Mouse (Mus musculus) thymus, postnatal 14 days (tissue): ENCODE results near the gene Zbtb16.

Experiments
- DNase-seq: peaks from one replicate; pipeline ENCODE4 v3.0.0; 2021

Gene Zbtb16

DNA sequence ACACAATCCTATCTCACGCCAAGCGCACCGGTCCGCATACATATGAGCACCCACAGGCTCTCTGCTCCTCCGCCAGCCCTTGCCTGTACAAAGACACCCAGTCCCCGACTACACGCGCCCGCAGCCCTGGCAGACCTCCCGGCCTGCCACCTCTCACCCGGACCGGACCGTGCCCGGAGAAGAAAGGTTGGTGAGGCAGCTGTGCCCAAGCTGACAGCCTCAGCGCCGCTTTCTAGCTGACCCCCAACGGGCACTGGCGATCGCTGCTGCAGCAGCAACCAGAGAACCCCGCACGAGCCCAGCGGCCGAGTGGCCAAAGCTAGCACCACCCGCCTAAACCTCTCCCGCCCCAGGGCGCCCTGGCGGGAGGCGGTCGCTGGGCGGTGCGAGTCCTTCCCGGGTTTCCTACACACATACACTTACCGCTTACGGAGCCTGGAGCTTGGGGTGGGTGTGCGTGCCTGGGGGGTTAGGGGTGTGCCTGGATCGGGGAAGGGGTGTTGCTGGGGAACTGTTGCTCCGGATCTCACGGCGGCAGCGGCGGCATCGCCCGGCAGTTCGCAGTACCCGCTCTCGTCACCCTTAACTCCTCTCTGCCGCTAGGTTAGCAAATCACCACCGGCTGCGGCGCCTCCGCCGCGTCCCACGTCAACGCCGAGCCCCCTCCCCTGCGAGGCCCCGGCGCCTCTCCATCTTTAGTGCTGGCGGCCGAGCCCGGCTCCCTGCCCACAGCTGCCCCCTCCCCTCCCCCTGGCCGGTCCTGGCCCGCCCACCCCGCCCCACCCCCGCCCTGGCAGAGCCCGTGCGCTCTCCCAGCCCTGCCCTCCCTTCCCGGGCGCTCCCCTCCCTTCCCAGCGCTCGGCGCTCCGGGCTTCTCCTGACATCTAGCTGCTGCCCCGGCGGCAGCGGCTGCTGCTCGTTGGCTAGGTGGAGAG lies at the start of gene Zbtb16:
Gene Zbtb16, minus strand, starts transcription at position 592 of the 935 bp plus-strand sequence.
- DNase-seq: peak; percentile 42

DNA sequence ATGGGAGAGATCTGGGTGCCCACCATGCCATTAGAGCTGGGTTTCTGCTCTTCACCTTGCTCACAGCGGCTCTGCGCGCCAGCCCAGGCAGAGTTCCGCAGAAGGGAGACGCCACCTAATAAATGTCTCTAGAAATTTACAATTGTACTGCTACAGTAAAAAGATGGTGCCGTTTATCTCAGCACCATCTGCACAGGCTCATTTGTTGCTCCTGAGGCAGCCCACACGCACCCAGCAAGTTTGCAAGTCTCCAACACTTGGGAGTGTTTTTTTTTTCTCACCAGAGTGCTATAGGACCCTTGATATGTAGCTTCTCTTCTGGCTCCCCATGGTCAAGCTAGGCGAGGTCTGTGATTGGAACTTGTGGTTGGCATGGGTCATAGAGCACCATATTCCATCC lies 36.9 kb upstream of the Zbtb16 start:
- DNase-seq: no peak

DNA sequence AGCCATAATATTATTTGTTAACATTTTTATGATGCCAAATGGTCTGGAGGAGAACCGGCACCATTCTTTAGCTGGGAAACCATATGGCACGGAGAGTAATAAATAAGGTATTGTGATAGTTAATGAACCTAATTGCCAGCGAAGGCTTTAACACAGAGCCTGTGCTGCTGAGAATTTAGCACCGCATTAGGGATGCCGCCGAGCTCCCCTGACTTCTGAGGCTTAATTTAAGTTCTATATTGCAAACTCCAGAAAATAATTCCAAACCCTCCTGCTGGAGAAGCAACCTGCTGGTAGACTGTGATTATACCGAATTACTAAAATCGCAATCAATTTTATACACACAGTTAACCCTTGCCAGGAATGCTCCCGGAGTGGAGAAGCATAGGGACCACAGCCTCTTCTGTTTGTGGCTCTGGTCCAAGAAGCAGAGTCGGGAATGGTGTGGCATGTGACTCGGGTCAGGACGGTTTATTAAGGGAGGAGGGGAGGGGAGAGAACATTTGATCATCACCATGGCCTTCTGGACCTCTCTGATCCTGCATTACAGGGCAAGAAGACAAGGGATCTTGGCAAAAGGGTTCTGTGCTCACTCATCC lies 30.6 kb upstream of the Zbtb16 start:
- no peak for DNase-seq

DNA sequence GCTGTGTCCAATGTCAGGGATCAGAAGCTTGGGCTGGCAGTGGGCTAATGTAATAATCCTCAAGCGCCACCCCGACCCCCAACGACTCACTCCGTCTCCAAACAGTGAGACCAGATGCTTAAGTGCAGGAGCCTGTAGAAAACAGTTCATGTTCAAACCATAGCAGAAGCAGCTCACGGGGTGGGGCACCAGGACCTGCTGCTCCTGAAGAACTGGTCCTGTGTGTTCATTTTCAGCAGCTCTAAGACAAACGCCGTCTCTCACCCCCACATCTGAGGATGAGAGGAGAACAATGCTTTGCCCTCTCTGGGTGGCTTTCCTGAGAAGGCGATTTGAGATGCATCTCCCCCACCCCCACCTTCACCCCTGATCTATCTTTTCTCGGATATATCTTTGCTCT lies 29.2 kb upstream of the Zbtb16 start:
- DNase-seq: no peak

DNA sequence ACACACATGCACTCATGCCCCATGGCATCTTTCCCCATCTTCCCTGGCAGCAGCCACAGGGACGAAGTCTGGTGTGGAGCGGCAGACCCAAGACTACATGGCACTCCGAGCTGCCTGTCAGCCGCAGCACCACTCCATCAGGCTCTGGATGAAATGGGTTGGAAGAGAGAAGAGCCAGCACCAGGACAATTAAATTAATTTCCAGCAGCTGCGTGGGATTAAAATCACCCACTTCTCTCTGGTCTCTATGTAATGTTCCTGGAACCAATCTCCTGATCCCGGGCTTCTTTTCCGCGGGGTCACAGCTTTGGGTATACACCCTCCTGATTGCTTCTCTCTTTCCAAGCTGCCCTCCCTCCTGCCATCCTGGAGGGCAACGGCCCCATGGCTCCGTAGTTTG lies 25.5 kb upstream of the Zbtb16 start:
- DNase-seq: no peak

DNA sequence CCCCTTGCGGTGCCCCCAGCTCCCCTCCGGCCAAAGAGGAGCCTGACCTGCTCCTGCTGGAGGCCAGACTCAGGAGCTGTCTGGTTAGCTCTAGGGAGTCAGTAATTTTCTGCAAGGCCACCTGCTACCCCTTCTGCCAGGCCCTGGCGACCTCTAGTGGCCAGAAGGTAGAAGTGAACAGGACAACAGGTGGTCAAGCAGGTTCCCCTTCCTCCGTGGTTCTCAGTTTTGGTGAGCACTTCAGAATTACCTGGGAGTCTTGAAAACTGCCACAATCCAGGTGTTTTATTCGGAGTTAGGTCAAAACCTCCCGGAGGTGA lies 24.5 kb upstream of the Zbtb16 start:
- DNase-seq: peak; percentile 71

DNA sequence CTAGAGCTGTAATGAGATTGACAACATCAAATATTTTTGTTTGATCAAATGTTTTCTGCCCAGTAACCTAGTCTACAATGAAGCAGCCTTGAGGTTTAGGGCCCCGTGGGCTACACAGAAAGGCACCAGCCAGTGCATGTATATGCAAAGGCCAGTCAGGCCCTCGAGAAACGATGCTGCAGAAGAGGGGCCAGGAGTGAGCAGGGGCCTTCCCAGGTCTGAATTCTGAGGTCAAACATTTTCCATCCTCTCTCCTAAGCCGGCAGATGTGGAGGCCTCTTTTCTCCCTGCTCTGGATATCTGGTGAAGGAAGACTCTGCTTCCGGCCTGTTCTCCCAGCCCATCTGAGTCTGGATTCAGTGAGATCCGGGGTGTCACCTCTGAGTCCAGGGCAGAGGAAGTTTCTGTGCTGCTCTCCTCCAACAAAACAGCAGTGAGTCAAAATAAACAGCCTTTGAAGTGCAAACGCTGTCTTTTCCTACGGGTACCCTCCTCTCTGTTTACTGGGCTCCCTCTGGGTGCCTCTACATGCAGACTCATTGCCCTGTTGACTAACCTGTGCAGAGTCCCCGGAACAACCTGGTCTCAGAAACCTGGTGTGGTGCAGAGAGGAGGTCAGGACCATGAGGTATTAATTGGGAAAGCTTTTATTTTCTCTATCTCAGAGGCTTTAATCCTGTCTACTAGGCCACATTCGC lies 24.0 kb upstream of the Zbtb16 start:
- DNase-seq: no peak

DNA sequence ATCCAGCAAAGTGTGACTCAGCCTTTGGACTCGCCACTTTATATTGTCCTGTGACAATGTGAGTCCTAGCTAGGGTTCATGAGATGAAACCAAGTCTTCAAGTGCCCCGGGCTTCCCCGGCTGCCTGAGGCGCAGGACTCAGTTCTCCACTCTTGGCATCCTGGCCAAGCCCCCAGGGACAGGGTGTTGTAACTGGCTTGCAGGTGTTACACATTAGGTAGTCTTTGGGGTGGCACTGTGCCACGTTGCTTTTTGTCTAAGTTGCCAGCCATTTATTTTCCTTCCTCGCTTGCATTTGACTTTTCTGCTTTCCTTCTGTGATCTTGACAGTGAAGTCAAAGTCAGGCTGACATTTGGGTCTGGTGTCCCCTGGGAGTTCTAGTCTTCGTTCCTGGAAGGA lies 21.9 kb upstream of the Zbtb16 start:
- no peak for DNase-seq

DNA sequence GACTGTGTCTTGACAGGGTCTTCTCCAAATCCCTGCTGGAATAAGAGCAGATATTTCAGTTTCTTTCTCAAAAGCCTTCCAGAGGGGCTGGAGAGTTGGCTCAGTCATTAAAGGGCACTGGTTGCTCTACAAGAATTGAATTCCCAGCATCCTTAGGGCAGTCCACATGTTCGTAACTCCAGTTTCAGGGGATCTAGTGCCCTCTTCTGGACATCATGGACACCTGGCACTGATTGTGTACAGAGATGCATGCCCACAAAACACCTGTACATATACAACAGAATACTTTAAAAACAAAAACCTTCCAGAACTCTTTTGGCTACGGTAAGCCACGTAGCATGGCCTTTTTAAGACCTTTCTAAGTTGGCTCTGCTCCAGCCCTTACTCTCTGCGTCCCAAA lies 20.2 kb upstream of the Zbtb16 start:
- no peak for DNase-seq

DNA sequence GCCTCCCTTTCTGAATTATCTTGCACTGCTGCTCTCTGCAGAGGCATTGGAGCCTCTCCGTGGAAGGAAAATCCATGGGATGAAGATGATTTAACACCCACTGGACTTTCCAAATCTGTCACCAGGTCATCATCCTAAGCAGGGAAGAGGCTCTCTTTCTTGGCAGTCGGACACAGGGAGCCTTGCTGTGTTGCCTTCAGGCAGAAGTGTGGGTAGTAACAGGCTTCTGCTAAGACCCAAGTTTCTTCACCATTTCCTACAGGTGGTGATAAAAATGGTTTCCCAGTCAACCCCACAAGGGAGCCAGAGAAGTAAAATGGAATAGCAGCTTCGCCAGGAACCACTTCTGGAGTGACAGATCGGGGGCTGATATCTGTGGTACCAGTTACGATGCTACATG lies 13.5 kb upstream of the Zbtb16 start:
- no peak for DNase-seq

DNA sequence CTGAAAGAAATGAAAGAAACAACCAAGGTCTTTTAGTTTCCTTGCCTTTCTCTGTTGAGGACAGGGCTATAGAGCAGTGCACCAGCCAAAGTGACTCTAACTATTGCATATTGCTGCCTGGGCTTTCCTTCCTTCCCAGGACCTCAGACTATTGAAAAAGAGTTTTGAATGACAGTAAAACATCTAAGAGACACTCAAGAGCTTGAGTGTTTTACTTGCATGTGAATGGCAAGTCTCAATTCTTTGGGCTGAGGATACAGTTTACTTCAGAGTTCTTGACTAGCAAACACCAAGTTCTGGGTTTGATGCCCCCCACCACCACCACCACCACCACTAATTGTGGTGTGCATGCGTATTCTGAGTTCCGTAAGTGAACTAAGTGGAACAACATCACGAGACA lies 3.5 kb upstream of the Zbtb16 start:
- no peak for DNase-seq

DNA sequence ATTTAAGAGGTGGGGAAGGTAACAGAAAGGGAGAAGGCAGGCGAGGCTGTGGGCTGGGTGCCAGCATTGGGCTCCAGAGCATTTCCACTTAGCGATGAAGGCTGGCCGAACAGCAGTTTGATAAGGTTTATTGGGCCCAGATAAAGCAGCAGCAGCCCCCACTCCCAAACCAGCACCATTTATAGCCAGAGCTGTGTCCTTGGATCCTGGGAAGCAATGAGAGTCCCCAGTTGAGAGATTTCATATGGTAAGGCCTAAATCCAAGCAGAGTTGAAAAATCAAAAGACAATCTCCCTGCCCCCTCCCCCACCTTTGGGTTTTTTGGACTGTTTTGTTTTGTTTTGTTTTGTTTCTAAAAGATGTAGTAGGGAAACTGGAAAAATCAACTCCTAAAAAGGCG lies 2.3 kb upstream of the Zbtb16 start:
- DNase-seq: no peak

DNA sequence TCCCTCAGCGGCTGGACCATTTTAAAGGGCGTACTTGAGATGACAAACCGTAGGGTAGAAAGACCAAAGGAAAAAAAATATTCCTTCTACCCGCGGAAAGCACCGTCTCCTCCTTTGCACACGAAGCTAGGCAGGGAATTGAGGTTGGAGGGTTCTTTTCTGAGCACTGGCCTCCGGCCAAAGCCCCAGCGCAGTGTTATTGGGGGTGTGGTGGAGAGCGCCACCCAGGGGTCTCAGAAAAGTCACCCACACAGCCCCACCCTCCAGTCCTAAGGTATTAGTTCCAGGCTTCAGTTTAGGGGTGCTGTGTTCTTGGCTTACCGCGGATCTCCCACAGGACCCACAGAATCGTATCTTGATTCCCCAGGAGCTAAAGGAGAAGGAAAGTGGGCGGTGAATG lies 1.2 kb upstream of the Zbtb16 start:
- DNase-seq: peak; percentile 25

DNA sequence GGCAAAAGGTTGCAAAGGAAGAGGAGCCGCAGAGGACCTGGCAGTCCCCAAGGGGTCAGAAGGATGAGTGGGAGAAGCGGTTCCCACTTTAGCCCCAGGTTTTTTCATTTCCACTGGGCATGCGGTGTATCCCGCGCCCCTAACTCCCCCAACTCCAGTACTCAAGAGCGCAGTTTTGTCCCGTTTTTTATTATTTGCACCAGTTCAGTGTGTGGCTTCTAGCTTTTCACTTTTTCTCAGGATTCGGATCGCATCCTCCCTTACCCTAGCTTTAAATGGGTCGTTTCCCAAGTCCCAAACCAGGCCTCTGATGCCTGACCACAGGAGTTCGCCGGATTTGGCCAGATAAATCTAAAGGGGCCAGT lies 526 bp upstream of the Zbtb16 start:
- no peak for DNase-seq

DNA sequence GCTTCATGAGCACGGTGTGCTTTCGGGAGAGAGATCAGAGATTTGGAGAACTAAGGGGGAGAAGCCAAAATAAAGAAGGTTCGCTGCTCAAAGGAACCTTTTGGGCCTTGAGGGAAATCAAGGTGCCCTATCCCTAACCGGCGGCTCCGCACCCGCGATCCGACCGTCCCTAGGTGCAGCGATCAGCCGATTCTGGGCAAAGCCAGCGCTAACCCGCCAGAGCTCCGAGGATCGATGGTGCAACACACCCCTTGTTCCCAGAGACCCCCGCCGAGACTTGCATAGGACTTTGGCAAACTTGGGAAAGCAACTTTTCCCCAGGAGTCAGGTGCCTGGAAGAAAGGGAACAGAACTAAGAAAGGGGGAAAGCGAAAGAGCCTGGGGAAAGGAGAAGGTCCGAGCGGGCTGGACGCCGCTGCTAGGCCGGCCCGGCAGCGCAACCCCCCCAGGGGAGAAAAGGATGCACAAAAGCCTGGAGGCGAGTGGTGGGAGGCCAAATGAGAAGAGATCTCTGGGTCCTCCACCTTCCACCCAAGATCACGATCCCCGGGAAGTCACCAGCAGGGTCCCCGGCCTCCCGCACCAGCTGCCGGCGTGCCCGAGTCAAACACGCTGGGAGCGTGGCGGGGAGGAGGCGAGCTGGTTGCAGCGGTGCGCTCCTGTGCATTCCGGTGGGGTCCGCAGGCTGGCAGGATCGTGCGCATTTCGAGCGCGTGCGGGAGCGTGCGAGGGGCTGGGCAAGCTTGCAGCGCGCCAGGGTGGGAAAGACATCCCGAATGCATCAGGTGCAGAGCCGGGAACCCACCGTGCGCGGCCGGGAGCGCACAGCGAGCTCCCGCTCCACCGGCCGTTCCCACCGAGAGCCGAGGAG lies 1.2 kb downstream of the Zbtb16 start:
- peak; percentile 18 for DNase-seq

DNA sequence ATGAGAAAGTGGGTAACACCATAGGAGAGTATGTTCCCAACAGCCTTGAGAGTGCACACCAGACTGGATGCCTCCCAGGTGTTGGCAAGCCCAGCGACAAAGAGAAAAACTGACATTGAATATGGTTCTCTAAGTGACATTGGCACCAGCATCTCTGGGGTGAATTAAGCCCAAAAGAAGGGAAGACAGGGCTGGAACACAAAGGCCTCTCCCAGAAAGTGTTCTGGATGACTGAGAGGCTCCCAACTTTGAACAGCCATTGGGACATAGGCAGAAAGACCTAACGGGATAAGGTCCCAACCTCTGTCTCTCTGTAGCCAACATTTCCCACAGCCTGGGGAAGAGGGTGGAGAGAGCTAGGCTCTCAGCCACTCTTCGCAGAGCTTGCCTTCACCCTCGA lies 2.0 kb downstream of the Zbtb16 start:
- DNase-seq: no peak

DNA sequence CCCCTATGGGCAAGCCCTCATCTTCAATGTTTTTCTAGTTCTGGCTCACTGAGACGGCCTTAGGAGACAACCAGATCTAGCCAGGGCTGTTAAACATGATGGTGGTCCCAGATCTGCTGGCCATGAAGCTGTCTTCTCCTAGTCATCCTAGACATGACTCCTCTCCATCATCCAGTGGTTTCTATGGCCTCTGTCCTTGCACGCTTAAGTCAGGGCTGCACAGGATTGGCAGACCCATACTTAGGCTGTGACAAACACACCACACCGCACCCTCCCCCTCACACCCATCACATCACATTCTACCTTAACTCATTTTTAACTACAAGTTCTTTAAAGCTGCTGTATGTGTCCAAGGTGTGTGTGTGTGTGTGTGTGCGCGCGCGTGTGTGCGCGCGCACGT lies 2.5 kb downstream of the Zbtb16 start:
- no peak for DNase-seq

DNA sequence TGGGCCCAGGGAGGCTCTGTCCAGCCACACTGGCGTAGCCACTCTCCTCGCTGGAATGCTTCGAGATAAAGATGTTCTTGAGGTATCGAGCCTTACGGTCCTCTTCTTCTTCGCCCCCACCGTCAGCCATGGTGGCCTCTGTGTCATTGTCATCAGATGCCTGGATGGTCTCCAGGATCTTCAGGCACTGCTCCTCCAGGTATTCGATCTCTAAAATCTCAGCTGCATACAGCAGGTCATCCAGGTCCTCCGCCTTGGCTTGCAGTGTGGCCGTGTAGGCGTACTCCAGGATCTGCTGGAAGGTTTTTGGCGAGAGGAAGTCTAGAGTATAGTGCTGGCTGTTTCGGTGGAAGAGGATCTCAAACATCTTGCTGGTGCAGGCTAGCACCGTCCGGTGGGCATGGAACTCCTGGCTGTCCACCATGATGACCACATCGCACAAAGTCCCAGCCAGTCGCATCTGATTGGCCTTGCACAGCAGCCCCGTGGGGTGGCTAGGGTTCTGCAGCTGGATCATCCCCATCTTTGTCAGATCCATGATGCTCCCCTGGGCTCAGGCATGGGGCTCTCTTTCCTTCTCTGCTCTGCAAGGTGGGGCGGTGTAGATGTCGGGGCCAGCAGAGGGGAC lies 3.4 kb downstream of the Zbtb16 start:
- no peak for DNase-seq

DNA sequence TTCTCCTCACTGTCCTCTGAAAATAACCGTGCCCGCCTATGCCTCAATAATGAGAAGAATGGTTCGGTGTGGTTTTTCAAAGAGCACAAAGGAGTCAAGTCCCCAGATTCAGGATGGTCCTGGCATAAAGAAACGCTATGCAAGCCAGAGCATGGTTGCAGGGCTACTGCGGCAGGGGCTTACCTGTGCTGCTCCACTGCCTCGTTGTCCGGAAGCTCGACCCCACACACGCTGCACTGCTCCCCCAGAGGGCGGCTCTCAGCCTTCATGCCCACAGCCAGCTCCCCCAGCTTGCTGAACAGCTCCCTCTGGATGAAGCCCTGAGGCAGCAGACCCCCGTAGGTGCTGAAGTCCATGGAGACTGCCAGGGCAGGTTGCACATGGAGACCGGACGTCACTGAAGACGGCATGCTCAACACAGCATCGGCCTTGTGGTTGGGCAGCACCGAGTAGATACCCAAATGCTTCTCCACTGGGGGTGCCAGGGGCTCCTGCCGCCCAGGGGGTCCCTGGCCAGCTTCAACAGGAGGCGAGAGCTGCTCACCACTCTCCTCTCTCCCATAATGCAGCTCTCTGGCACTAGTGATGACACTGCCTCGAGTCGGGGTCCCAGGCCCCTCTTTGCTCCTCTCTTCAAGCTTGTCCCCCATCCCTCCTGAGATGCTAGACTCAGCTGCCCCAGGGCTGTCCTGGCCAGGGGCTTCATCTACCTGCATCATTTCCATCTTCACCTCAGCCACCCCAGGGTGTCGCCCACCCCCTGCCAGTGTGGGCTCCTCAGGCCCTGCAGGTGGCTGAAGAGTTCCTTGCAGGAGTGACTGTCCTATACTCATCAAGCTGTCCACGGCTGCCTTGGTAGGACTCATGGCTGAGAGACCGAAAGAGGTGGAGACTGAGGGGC lies 4.2 kb downstream of the Zbtb16 start:
- DNase-seq: no peak

DNA sequence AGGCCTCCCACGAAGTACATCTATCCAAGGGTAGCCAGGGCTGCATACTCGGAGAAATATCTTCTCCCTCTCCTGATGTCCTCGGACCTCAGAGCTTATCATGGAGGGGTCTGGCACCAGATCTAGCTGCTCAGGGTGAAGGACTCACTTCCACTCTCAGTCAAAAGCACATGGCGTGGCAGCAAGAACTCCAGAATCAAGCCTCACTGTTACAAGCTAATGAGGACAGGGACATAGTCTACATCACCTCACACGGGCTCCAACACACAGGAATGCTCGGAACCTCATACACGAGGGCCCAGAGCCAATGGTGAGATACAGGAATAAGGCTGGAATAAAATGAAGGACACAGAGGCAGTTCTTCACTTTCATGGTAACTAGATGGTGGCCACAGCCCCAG lies 7.2 kb downstream of the Zbtb16 start:
- DNase-seq: no peak

DNA sequence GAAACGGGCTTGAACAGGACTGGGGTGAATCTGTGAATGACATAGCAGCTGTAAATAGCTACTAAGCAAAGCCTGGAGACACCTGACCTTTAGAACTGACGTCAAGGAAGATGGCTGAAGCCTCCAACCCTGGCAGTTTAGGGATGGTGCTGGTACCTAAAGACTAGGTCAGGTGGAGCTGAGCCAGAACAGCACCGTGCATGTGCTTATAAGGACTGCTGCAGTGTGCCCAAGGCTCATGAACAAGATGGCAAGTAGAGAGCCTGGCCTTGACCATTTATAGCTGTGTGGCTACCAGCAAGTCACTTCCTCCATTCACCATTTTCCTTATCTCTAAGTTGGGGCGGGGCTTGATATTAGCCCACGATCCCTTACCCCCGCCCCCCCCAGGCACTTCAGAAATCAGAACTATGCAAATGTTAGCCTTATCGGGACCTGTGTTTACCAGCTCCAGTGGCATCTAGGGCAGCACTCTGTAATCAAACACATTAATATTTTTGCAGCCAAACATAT lies 9.6 kb downstream of the Zbtb16 start:
- no peak for DNase-seq
